Mouse (Mus musculus) myocyte (in vitro differentiated cells): ENCODE data around the gene Arhgef3. TPM values are rescaled to one million over a fixed set of nuclear protein-coding genes. Genes with fewer than 3 reads are reported as not detected.
"Not testable (repeated sequence)": the region's sequence is repeated elsewhere in the genome, so short reads cannot be mapped to it uniquely, and the experiment has no call there.

Source experiments
- H3K27me3 ChIP-seq: one replicate; pipeline ENCODE4 v1.6.1; 2011; ENCODE audit not compliant: control insufficient read depth, insufficient read depth, insufficient read length
- H3K36me3 ChIP-seq: one replicate; pipeline ENCODE4 v1.6.1; 2011; ENCODE audit not compliant: control insufficient read depth, insufficient read depth
- H3K4me2 ChIP-seq: one replicate; pipeline ENCODE4 v1.6.1; 2011; ENCODE audit warnings: low read depth, control low read depth
- H3K4me3 ChIP-seq: one replicate; pipeline ENCODE4 v1.5.1; 2011; ENCODE audit warnings: mild to moderate bottlenecking, control low read depth, moderate library complexity
- H3K79me2 ChIP-seq: one replicate; pipeline ENCODE4 v1.6.1; 2011; ENCODE audit not compliant: control insufficient read depth, insufficient read depth
- H3ac ChIP-seq: one replicate; pipeline ENCODE4 v1.6.1; 2011; ENCODE audit not compliant: control insufficient read depth, insufficient read length
- CEBPB ChIP-seq: IDR thresholded peaks from 2 replicates; pipeline ENCODE4 v1.6.1; 2011; ENCODE audit warnings: mild to moderate bottlenecking, moderate library complexity; ENCODE audit not compliant: poor library complexity, insufficient read depth, severe bottlenecking
- E2F4 ChIP-seq: IDR thresholded peaks from one replicate; pipeline ENCODE4 v1.6.1; 2011; ENCODE audit warnings: mild to moderate bottlenecking, control low read depth, moderate library complexity; ENCODE audit not compliant: insufficient read depth
- MAX ChIP-seq: IDR thresholded peaks from one replicate; pipeline ENCODE4 v1.6.1; 2011; ENCODE audit warnings: low read depth, mild to moderate bottlenecking, control low read depth
- MYOD1 ChIP-seq, 3 experiments: IDR thresholded peaks; one replicate each; pipeline ENCODE4 v1.6.1; 2011; ENCODE audit warnings: control low read depth in 2 of 3, low read depth in 2 of 3, mild to moderate bottlenecking in 2 of 3, moderate library complexity in 1 of 3; ENCODE audit not compliant: insufficient read length in 2 of 3, control insufficient read depth in 1 of 3
- MYOG ChIP-seq, 3 experiments: IDR thresholded peaks; one replicate each; pipeline ENCODE4 v1.6.1; 2011; ENCODE audit warnings: control low read depth in 2 of 3, low read depth in 2 of 3, mild to moderate bottlenecking in 2 of 3; ENCODE audit not compliant: insufficient read length in 2 of 3, control insufficient read depth in 1 of 3, insufficient read depth in 1 of 3
- POLR2A ChIP-seq: IDR thresholded peaks from one replicate; pipeline ENCODE4 v1.6.1; 2011; ENCODE audit warnings: low read depth, mild to moderate bottlenecking, control low read depth, moderate library complexity; ENCODE audit not compliant: insufficient read length
- POLR2AphosphoS2 ChIP-seq: IDR thresholded peaks from one replicate; pipeline ENCODE4 v1.6.1; 2011; ENCODE audit warnings: low read depth, control low read depth; ENCODE audit not compliant: insufficient read length
- REST ChIP-seq: IDR thresholded peaks from one replicate; pipeline ENCODE4 v1.6.1; 2011; ENCODE audit warnings: mild to moderate bottlenecking, control low read depth, moderate library complexity; ENCODE audit not compliant: insufficient read depth, insufficient read length
- SRF ChIP-seq: IDR thresholded peaks from one replicate; pipeline ENCODE4 v1.6.1; 2011; ENCODE audit warnings: low read depth; ENCODE audit not compliant: control insufficient read depth, insufficient read length
- TCF12 ChIP-seq: IDR thresholded peaks from one replicate; pipeline ENCODE4 v1.6.1; 2011; ENCODE audit warnings: mild to moderate bottlenecking, control low read depth; ENCODE audit not compliant: poor library complexity, insufficient read depth, severe bottlenecking
- TCF3 ChIP-seq: IDR thresholded peaks from one replicate; pipeline ENCODE4 v1.6.1; 2011; ENCODE audit warnings: low read depth, control low read depth; ENCODE audit not compliant: insufficient read length
- USF1 ChIP-seq: IDR thresholded peaks from one replicate; pipeline ENCODE4 v1.6.1; 2011; ENCODE audit warnings: low read depth, mild to moderate bottlenecking, control low read depth, moderate library complexity
- polyA plus RNA-seq: library from polyadenylated mRNA; unstranded; fragments of >200 nt; fragmentation: generic; extraction: Trizol; gene quantifications from one replicate; pipeline ENCODE4 v1.2.1, GENCODE M21; 2012; ENCODE audit warnings: missing spikeins

Gene Arhgef3
- polyA plus RNA-seq, 1 experiment, result 6.6 TPM

- no peaks in the 10 kb centered on the region for H3K27me3 ChIP-seq
- no peak overlapping the region for H3K4me3 ChIP-seq
- no peaks in the 10 kb centered on the region for H3K79me2 ChIP-seq
- no peaks in the 10 kb centered on the region for H3K36me3 ChIP-seq
- no peak overlapping the region for H3ac ChIP-seq
- TF ChIP-seq MYOG (IDR thresholded peaks at IDR 0.05; ENCODE audit: control insufficient read depth in 1 of 3, insufficient read depth in 1 of 3, insufficient read length in 2 of 3, low read depth in 2 of 3), result no peak
- TF ChIP-seq USF1, result no peak
- no peak for TF ChIP-seq POLR2A
- no peak for TF ChIP-seq TCF12
- H3K4me2 ChIP-seq, result no peak overlapping the region
Observed at GRCm38 (mm10) chr14:27246424-27246823, 131.7 kb downstream of the Arhgef3 start.

GRCm38 (mm10) chr14:27246948-27247347 is 132.2 kb downstream of the Arhgef3 start:
- not testable (repeated sequence) for H3K36me3 ChIP-seq, H3K79me2 ChIP-seq, H3ac ChIP-seq, H3K4me3 ChIP-seq, H3K27me3 ChIP-seq, H3K4me2 ChIP-seq

DNA sequence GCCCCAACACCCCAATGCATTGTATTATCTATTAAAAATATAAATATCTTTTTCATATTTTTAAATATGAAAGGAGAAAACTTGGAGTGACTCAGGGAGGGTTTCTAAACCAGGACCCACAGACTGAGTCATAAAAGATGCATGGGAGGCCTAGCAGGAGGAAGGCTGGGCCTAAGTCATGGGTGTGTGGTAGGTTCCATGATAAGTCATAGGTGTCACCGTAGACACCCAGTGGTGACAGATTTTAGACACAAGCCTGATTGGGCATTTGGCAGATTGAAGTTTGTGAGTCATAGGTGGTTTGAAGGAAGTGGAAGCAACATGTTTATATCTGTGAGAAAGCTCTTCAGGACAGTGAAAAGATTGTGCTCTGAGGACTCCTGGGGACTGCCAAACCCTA is 134.4 kb downstream of the Arhgef3 start:
- Histone ChIP-seq H3K4me3 (no peak overlapping the region), H3K36me3 (no peaks in the 10 kb centered on the region), H3K27me3 (no peaks in the 10 kb centered on the region), H3K79me2 (no peaks in the 10 kb centered on the region), H3K4me2 (no peak overlapping the region), H3ac (no peak overlapping the region)
- TF ChIP-seq CEBPB, result no peak
- no peak for TF ChIP-seq TCF3
- no peak for TF ChIP-seq USF1
- no peak for TF ChIP-seq MAX
- no peak for TF ChIP-seq MYOG (IDR thresholded peaks at IDR 0.05; ENCODE audit: control insufficient read depth in 1 of 3, insufficient read depth in 1 of 3, insufficient read length in 2 of 3, low read depth in 2 of 3)
- TF ChIP-seq POLR2AphosphoS2, result no peak
- TF ChIP-seq SRF, result no peak
- no peak for TF ChIP-seq TCF12
- TF ChIP-seq REST, result no peak
- no peak for TF ChIP-seq E2F4
- TF ChIP-seq POLR2A, result no peak
- no peak for TF ChIP-seq MYOD1 (IDR thresholded peaks at IDR 0.05; ENCODE audit: control insufficient read depth in 1 of 3, insufficient read length in 2 of 3, low read depth in 2 of 3)

GRCm38 (mm10) chr14:27250281-27250789 is 135.6 kb downstream of the Arhgef3 start:
- Histone ChIP-seq H3K27me3 (no peaks in the 10 kb centered on the region), H3K79me2 (no peaks in the 10 kb centered on the region)
- no peak for TF ChIP-seq MYOG (IDR thresholded peaks at IDR 0.05; ENCODE audit: control insufficient read depth in 1 of 3, insufficient read depth in 1 of 3, insufficient read length in 2 of 3, low read depth in 2 of 3)
- no peak for TF ChIP-seq E2F4
- no peak for TF ChIP-seq MYOD1 (IDR thresholded peaks at IDR 0.05; ENCODE audit: control insufficient read depth in 1 of 3, insufficient read length in 2 of 3, low read depth in 2 of 3)
- no peak for TF ChIP-seq POLR2AphosphoS2

DNA sequence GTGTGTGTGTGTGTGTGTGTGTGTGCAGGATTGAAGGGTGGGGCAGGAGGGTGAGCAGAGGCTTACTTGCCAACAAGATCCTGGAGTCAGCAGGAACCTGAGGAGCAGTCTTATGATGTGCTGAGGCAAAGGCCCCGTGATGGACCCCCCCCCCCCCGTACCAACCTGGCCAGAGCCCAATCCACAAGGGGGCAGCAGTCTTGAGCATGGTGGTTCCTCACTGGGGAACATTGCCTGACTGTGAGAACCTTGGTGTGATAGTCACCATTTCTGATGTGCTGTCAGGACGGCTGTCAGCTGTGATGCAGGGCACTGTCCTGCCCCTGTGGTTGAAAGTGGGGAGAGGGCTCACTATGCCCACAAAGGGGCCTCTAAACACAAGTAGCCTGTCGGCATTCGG is 138.7 kb downstream of the Arhgef3 start:
- H3K79me2 ChIP-seq, result no peaks in the 10 kb centered on the region
- TF ChIP-seq TCF3 (no peak), SRF (no peak), POLR2AphosphoS2 (no peak), USF1 (no peak)
- no peaks in the 10 kb centered on the region for H3K27me3 ChIP-seq
- no peak overlapping the region for H3K4me3 ChIP-seq
- no peaks in the 10 kb centered on the region for H3K36me3 ChIP-seq
- no peak overlapping the region for H3K4me2 ChIP-seq
- no peak overlapping the region for H3ac ChIP-seq

More at GRCm38 (mm10) chr14:27250281-27250789, 135.6 kb downstream of the Arhgef3 start:
- no peak overlapping the region for H3ac ChIP-seq
- no peaks in the 10 kb centered on the region for H3K36me3 ChIP-seq
- H3K4me2 ChIP-seq, result no peak overlapping the region
- H3K4me3 ChIP-seq, result no peak overlapping the region

GRCm38 (mm10) chr14:27262349-27262748 is 147.7 kb downstream of the Arhgef3 start:
- H3K36me3 ChIP-seq, result no peaks in the 10 kb centered on the region
- no peak overlapping the region for H3K4me3 ChIP-seq
- no peak for TF ChIP-seq REST
- TF ChIP-seq MYOD1 (IDR thresholded peaks at IDR 0.05; ENCODE audit: control insufficient read depth in 1 of 3, insufficient read length in 2 of 3, low read depth in 2 of 3), result no peak
- no peak for TF ChIP-seq MYOG (IDR thresholded peaks at IDR 0.05; ENCODE audit: control insufficient read depth in 1 of 3, insufficient read depth in 1 of 3, insufficient read length in 2 of 3, low read depth in 2 of 3)
- TF ChIP-seq TCF3, result no peak
- TF ChIP-seq TCF12, result no peak
- TF ChIP-seq USF1, result no peak
- TF ChIP-seq POLR2AphosphoS2, result no peak
- TF ChIP-seq E2F4, result no peak
- no peak for TF ChIP-seq SRF
- TF ChIP-seq CEBPB, result no peak
- no peak for TF ChIP-seq POLR2A
- no peak for TF ChIP-seq MAX
- no peak overlapping the region for H3ac ChIP-seq
- no peaks in the 10 kb centered on the region for H3K27me3 ChIP-seq
- no peak overlapping the region for H3K4me2 ChIP-seq
- no peaks in the 10 kb centered on the region for H3K79me2 ChIP-seq
